Mouse (Mus musculus): ENCODE measurements around the gene Myo3b. TPM values are rescaled to one million over a fixed set of nuclear protein-coding genes. Genes with fewer than 3 reads are reported as not detected.

The Myo3b gene
- polyA plus RNA-seq, 1 experiment from 2014 or later: not detected

- no peak overlapping the region for H3K4me3 ChIP-seq (ENCODE audit: inconsistent target)
- no peaks in the 10 kb centered on the region for H3K36me3 ChIP-seq (ENCODE audit: inconsistent target)
- H3K27ac ChIP-seq: no peak overlapping the region
- WGBS (ENCODE audit: missing documents): 55% methylated on average over 8 of the region's 8 CpGs
- no peaks in the 10 kb centered on the region for H3K79me2 ChIP-seq (ENCODE audit: inconsistent target)
Observed at GRCm38 (mm10) chr2:70037221-70037620, 1.7 kb upstream of the Myo3b start.

- H3K27ac ChIP-seq: no peak overlapping the region
- no peaks in the 10 kb centered on the region for H3K79me2 ChIP-seq (ENCODE audit: inconsistent target)
- 81% methylated on average over 6 of the region's 6 CpGs for WGBS (ENCODE audit: missing documents)
- no peaks in the 10 kb centered on the region for H3K36me3 ChIP-seq (ENCODE audit: inconsistent target)
- no peak overlapping the region for H3K4me3 ChIP-seq (ENCODE audit: inconsistent target)
Observed at GRCm38 (mm10) chr2:70044466-70044865, 5.5 kb downstream of the Myo3b start.

- Histone ChIP-seq H3K27ac (no peak overlapping the region), H3K4me3 (ENCODE audit: inconsistent target) (no peak overlapping the region)
- 28% methylated on average over 11 of the region's 11 CpGs for WGBS (ENCODE audit: missing documents)
Observed at GRCm38 (mm10) chr2:70047868-70048267, 8.9 kb downstream of the Myo3b start.

GRCm38 (mm10) chr2:70053803-70054202, 14.9 kb downstream of the Myo3b start:
- 96% methylated on average over 9 of the region's 9 CpGs for WGBS (ENCODE audit: missing documents)
- Histone ChIP-seq H3K4me3 (ENCODE audit: inconsistent target) (no peak overlapping the region), H3K27ac (no peak overlapping the region), H3K36me3 (ENCODE audit: inconsistent target) (no peaks in the 10 kb centered on the region), H3K79me2 (ENCODE audit: inconsistent target) (no peaks in the 10 kb centered on the region)

More at GRCm38 (mm10) chr2:70047868-70048267, 8.9 kb downstream of the Myo3b start:
- no peaks in the 10 kb centered on the region for H3K79me2 ChIP-seq (ENCODE audit: inconsistent target)
- no peaks in the 10 kb centered on the region for H3K36me3 ChIP-seq (ENCODE audit: inconsistent target)

- H3K4me3 ChIP-seq (ENCODE audit: inconsistent target): no peak overlapping the region
- no peaks in the 10 kb centered on the region for H3K36me3 ChIP-seq (ENCODE audit: inconsistent target)
- H3K27ac ChIP-seq: no peak overlapping the region
- 94% methylated on average over 4 of the region's 4 CpGs for WGBS (ENCODE audit: missing documents)
- no peaks in the 10 kb centered on the region for H3K79me2 ChIP-seq (ENCODE audit: inconsistent target)
Observed at GRCm38 (mm10) chr2:70058201-70058600, 19.3 kb downstream of the Myo3b start.

GRCm38 (mm10) chr2:70060359-70061345, 21.7 kb downstream of the Myo3b start:
- Histone ChIP-seq H3K36me3 (ENCODE audit: inconsistent target) (no peaks in the 10 kb centered on the region), H3K79me2 (ENCODE audit: inconsistent target) (no peaks in the 10 kb centered on the region), H3K27ac (no peak overlapping the region), H3K4me3 (ENCODE audit: inconsistent target) (no peak overlapping the region)
- WGBS (ENCODE audit: missing documents): 77% methylated on average over 11 of the region's 11 CpGs

GRCm38 (mm10) chr2:70065116-70065515, 26.2 kb downstream of the Myo3b start:
- H3K27ac ChIP-seq: no peak overlapping the region
- H3K4me3 ChIP-seq (ENCODE audit: inconsistent target): no peak overlapping the region
- 79% methylated on average over 6 of the region's 6 CpGs for WGBS (ENCODE audit: missing documents)
- H3K36me3 ChIP-seq (ENCODE audit: inconsistent target): no peaks in the 10 kb centered on the region
- H3K79me2 ChIP-seq (ENCODE audit: inconsistent target): no peaks in the 10 kb centered on the region

GRCm38 (mm10) chr2:70065729-70066300, 26.9 kb downstream of the Myo3b start:
- no peaks in the 10 kb centered on the region for H3K36me3 ChIP-seq (ENCODE audit: inconsistent target)
- H3K79me2 ChIP-seq (ENCODE audit: inconsistent target): no peaks in the 10 kb centered on the region
- 89% methylated on average over 7 of the region's 7 CpGs for WGBS (ENCODE audit: missing documents)
- no peak overlapping the region for H3K27ac ChIP-seq
- no peak overlapping the region for H3K4me3 ChIP-seq (ENCODE audit: inconsistent target)

- no peak overlapping the region for H3K27ac ChIP-seq
- H3K79me2 ChIP-seq (ENCODE audit: inconsistent target): no peaks in the 10 kb centered on the region
- no peaks in the 10 kb centered on the region for H3K36me3 ChIP-seq (ENCODE audit: inconsistent target)
- no peak overlapping the region for H3K4me3 ChIP-seq (ENCODE audit: inconsistent target)
- 66% methylated on average over 6 of the region's 6 CpGs for WGBS (ENCODE audit: missing documents)
Observed at GRCm38 (mm10) chr2:70066338-70067022, 27.6 kb downstream of the Myo3b start.

GRCm38 (mm10) chr2:70069861-70070260, 30.9 kb downstream of the Myo3b start:
- H3K36me3 ChIP-seq (ENCODE audit: inconsistent target): no peaks in the 10 kb centered on the region
- WGBS (ENCODE audit: missing documents): 97% methylated on average over 5 of the region's 5 CpGs
- H3K4me3 ChIP-seq (ENCODE audit: inconsistent target): no peak overlapping the region
- no peak overlapping the region for H3K27ac ChIP-seq
- H3K79me2 ChIP-seq (ENCODE audit: inconsistent target): no peaks in the 10 kb centered on the region

- 90% methylated on average over 16 of the region's 17 CpGs for WGBS (ENCODE audit: missing documents)
- Histone ChIP-seq H3K36me3 (ENCODE audit: inconsistent target) (no peaks in the 10 kb centered on the region), H3K79me2 (ENCODE audit: inconsistent target) (no peaks in the 10 kb centered on the region), H3K4me3 (ENCODE audit: inconsistent target) (no peak overlapping the region), H3K27ac (no peak overlapping the region)
Observed at GRCm38 (mm10) chr2:70083444-70084020, 44.6 kb downstream of the Myo3b start.

- Histone ChIP-seq H3K79me2 (ENCODE audit: inconsistent target) (no peaks in the 10 kb centered on the region), H3K27ac (peak overlapping the region; percentile 98), H3K4me3 (ENCODE audit: inconsistent target) (peak overlapping the region; percentile 12; the same call in 1 of the 2 replicates), H3K36me3 (ENCODE audit: inconsistent target) (no peaks in the 10 kb centered on the region)
- 0% methylated on average over 2 of the region's 2 CpGs for WGBS (ENCODE audit: missing documents)
Observed at GRCm38 (mm10) chr2:70091261-70091660, 52.3 kb downstream of the Myo3b start.

- Histone ChIP-seq H3K79me2 (ENCODE audit: inconsistent target) (no peaks in the 10 kb centered on the region), H3K36me3 (ENCODE audit: inconsistent target) (no peaks in the 10 kb centered on the region), H3K4me3 (ENCODE audit: inconsistent target) (peak overlapping the region; percentile 12; the same call in 1 of the 2 replicates), H3K27ac (peak overlapping the region; percentile 98)
- WGBS (ENCODE audit: missing documents): 11% methylated on average over 10 of the region's 10 CpGs
Observed at GRCm38 (mm10) chr2:70091801-70092522, 53.0 kb downstream of the Myo3b start.

- peak overlapping the region; percentile 98 for H3K27ac ChIP-seq
- 18% methylated on average over 3 of the region's 3 CpGs for WGBS (ENCODE audit: missing documents)
Observed at GRCm38 (mm10) chr2:70092665-70093064, 53.7 kb downstream of the Myo3b start.

More at GRCm38 (mm10) chr2:70092665-70093064, 53.7 kb downstream of the Myo3b start:
- Histone ChIP-seq H3K79me2 (ENCODE audit: inconsistent target) (no peaks in the 10 kb centered on the region), H3K4me3 (ENCODE audit: inconsistent target) (no peak overlapping the region), H3K36me3 (ENCODE audit: inconsistent target) (no peaks in the 10 kb centered on the region)
